Mouse (Mus musculus): ENCODE measurements around the gene Abl1.

The Abl1 gene

DNA sequence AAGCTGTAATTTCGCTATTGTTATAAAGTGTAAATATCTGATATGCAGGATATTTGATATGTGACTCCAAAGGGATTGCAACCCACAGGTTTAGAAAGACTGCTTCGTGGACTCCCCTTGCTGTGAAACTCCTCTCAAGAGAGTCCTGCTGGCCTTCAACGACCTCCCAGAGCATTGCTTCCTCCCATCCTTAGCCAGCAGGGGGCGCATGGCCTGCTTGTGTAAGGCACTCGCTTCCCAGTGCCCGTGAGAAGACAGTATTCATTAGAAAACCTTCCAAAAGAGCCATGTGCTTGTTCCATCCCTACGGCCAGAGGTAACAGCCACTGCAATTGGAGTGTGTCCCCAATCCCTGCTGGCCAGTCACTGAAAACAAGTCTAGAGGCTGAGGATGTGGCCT lies 98.9 kb downstream of the Abl1 start:
- DNase-seq (ENCODE audit: low spot score), result peak; percentile 83

- DNase-seq (ENCODE audit: low spot score), result no peak
Observed at GRCm38 (mm10) chr2:31788227-31788626, 100.1 kb downstream of the Abl1 start.

GRCm38 (mm10) chr2:31789215-31789614 lies 101.0 kb downstream of the Abl1 start:
- no peak for DNase-seq (ENCODE audit: low spot score)

- DNase-seq (ENCODE audit: low spot score), result no peak
Observed at GRCm38 (mm10) chr2:31790728-31791251, 102.6 kb downstream of the Abl1 start.

DNA sequence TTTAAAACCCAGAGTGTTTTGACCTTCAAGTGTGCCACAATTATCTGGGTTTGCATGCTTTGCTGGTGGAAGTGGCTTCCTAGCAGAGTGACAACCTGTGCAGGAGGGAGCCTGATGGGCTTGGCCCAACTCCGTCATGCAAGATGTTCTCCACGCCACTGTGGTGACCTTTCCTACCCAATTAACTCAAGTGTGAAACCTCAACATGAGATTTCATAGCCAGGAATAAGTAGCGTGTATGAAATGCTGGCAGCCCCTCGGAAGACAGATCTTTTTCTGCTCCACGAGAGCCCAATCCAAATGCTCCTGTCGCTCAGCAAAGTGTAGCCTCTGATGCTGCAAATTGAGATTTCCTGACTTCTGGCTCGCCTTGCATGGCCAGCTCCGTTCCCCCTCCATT lies 103.1 kb downstream of the Abl1 start:
- DNase-seq (ENCODE audit: low spot score), result no peak

DNA sequence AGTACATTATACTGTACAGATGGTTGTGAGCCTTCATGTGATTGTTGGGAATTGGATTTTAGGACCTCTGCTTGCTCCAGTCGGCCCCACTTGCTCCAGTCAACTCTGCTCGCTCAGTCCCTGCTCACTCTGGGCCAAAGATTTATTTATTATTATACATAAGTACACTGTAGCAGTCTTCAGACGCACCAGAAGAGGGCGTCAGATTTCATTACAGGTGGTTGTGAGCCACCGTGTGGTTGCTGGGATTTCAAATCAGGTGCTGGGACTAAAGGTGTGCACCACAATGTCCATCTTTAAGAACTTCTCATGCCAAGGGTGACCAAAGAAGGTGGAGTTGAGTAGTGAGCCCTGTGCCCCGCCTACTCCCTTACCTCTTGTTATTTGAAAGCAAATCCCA lies 104.4 kb downstream of the Abl1 start:
- no peak for DNase-seq (ENCODE audit: low spot score)

- no peak for DNase-seq (ENCODE audit: low spot score)
Observed at GRCm38 (mm10) chr2:31796943-31797342, 108.8 kb downstream of the Abl1 start.

DNA sequence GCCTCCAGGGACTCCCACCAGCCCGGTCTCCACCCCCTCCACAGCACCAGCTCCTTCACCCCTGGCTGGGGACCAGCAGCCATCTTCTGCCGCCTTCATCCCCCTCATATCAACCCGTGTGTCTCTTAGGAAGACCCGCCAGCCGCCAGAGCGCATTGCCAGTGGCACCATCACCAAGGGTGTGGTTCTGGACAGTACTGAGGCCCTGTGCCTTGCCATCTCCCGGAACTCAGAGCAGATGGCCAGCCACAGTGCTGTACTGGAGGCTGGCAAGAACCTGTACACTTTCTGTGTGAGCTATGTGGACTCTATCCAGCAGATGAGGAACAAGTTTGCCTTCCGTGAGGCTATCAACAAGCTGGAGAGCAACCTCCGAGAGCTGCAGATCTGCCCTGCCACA lies 113.2 kb downstream of the Abl1 start:
- no peak for DNase-seq (ENCODE audit: low spot score)

GRCm38 (mm10) chr2:31802811-31803210 lies 114.6 kb downstream of the Abl1 start:
- DNase-seq (ENCODE audit: low spot score), result no peak

GRCm38 (mm10) chr2:31803480-31803879 lies 115.3 kb downstream of the Abl1 start:
- peak; percentile 35 for DNase-seq (ENCODE audit: low spot score)

DNA sequence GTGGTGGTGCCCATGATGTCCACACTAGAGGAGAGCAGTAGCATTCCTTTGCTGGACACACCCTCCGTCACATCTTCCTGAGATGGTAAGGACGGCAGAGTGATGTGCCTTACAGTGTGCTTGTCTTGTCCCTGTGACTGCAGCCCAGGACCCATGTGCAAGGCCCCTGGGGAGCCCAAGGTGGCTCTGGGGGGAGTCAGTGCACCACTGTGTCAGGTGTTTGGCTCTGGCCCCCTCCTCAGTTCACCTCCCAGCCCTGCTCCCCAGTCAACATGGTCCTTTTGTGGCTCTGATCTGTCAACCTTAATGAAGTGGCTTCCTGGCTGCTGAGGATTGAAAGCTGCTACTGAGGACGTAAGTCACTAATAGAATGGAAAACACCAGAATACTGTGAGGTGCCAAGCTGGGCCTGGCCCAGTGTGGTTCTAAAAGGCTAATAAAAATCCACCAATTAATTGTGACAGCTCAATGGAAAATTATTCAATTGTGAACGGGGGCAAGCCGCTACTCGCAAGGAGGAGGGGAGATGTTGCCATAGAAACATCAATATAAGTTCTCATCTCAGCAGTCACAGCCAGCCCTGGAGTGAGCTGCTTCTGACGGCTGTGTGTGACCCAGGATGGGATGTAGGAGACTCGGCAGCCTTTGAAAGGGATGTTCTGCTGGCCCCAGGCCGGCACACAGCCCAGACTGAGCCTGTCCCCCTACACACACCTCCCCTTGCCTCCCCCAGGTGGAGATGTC lies 118.6 kb downstream of the Abl1 start:
- no peak for DNase-seq (ENCODE audit: low spot score)

DNA sequence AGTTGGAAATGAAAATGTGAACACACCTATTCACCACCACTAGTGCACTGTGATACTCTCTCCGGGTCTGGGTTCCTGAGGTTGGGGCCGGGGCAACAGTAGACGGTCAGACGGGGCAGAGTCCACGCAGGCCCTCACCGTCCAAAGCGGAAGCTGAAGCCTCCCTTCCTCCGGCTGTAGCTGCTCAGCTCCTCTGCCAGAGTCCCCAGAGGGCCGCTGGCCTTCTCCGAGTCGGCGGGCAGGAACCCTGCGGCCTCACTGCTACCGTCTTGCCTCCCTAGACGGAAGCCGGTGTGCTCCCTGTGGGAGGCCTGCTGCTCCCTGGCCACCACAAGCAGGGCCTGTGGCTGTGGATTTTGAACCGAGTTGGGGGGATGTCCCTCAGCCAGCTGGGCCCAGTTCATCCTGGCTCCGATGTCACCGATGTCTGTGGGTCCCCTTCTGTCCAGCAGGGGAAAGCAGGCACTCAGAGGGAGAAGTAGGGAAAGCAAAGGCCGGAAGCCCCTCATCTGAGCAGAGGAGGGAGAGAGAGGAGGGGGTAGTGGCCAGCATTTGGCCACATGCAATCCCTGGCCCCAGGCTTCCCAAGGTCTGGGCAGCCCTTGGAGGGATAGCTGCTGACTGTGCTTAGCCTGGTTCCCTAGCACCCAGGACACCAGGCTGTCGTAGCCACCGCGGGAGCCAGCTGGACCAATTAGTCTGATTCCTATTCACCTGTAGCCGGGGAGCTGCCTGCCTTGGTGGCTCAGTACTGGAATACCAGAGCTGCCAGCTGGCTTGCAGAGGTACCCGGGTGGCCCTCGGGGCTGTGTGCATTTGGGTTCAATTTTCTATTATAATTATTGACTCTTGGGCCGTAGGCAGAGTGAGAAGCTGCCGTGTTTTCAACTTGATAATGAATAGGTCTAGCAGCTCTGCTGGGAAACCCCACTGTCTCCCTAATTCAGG lies 120.5 kb downstream of the Abl1 start:
- DNase-seq (ENCODE audit: low spot score), result no peak

- no peak for DNase-seq (ENCODE audit: low spot score)
Observed at GRCm38 (mm10) chr2:31809358-31809740, 121.2 kb downstream of the Abl1 start.

DNA sequence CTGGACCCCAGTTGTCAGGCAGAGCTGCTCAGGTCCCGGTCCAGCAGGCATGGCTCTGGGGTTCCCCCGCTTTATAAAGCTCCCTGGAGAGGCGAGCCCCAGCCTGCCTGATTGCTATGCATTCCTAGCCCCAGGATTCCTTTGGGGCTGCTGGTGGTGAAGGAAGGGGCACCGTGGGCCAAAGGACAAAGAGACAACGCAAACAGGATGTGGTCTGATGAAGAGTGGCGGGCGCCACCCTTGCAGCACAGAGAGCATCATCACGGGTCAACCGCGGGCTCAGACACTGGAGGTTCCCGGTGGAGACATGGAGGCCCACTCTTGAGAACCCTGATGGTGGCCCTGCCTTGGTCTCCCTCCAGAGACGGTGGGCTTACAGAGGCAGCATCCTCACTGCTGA lies 122.3 kb downstream of the Abl1 start, which contains the start of gene Qrfp:
Gene Qrfp, minus strand, starts transcription at position 137 of the 400 bp plus-strand sequence.
- no peak for DNase-seq (ENCODE audit: low spot score)

DNA sequence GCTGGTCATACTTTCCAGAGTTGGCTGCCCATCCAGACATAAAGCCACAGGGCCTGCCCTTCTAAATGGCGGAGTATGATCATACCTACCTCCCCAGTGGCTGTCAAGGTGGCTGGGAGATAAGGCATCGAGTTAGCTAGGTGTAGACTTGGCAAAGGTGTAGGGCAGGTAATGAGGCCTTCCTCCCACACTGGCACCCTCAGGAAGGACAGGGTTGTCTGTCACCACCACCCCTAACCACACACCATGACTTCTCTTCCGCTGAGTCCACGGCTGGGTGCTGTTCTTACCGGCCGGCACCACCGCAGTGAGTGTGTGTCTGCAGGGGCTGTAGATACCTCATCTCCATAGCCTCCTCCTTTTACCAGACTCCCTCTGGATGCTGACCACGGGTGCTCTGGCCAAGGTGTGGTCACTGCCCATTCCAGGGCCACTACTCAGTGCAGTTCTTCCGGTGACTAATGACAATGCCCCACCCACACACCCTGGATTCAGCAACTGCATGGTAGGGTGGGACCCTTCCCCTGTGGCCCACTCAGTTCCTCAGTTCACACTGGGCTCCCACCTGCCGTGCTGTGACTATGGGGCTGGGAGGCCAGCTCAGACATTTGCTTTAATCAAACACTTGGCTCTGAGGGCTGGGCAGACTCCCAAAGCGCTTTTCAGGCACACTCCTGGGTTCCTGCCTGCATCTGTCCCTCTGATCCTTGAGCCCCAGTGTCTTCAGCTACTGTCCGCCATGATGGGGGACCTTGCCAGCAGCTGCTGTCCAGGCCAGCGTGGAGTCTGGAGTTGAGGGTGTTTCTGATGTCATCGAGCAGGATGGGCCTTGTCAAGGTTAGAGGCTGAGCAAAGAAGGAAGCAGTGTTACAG lies 123.1 kb downstream of the Abl1 start:
- no peak for DNase-seq (ENCODE audit: low spot score)

- no peak for DNase-seq (ENCODE audit: low spot score)
Observed at GRCm38 (mm10) chr2:31813641-31814040, 125.5 kb downstream of the Abl1 start.

- no peak for DNase-seq (ENCODE audit: low spot score)
Observed at GRCm38 (mm10) chr2:31814699-31815098, 126.5 kb downstream of the Abl1 start.

DNA sequence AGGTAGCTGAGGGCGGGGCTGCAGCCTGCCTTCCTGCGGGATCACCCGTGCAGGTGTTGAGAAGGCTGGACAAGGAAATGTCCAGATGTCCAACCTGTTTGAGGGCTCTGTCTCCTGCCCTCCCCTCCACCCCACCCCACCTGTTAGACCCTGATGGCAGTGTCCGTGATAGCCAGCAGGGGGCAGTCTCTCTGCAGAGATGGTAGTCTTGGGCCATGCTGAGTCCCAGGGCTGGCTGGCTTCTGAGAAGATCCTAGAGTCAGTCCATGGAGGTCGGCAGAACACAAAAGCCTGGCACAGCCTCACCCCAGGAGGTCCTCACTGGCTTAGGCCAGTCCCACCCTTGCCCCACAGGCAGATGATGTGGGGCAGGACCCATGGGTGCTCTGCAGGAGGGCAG lies 127.2 kb downstream of the Abl1 start:
- DNase-seq (ENCODE audit: low spot score), result peak; percentile 77

- peak; percentile 84 for DNase-seq (ENCODE audit: low spot score)
Observed at GRCm38 (mm10) chr2:31822524-31823371, 134.6 kb downstream of the Abl1 start.

DNA sequence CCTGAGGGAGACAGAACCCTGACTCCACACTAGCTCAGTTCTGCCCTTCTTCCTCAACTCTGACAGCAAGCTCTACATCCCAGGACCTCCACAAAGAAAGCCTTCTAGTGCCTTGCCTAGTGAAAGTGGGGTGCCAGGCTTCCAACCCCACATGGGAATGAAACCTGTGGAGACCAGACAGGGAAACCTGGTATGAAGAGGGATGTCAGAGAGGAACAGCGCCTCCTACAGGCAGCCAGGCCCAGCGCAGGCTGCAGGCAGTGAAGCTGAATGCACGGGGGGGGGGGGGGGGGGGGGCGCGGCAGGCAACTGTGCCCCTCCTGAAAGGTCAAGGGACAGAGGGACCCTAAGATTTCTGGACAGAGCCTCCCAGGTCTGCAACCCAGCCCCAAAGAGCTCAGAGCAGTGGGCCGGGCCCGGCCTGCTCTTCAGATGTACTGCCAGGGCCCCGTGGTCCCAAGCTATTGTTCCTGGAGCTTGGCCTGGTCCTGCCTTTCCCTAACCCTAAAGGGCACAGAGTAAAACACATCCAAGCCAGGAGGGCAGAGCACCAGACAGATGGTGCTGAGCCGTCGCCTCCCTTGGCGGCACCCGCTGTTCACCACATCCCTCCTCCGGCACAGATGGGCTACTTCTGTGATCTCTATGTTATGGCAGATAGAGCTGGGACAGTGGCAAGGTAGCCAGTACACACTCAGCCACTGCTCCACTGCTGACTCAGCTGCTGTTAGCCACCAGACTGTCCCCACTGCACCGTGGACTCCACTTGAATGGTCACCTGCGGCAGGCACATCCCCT lies 136.0 kb downstream of the Abl1 start:
- peak; percentile 55 for DNase-seq (ENCODE audit: low spot score)

Measured in layer of hippocampus, adult 11-12 months (tissue).